Mouse (Mus musculus) skeletal muscle tissue, adult 2 months (tissue): ENCODE data around the gene Cfap61.

ENCODE experiments used
- DNase-seq: peaks from one replicate; pipeline ENCODE4 v3.0.0-alpha.2; 2012; ENCODE audit warnings: low read depth, low spot score

Gene Cfap61

GRCm38 (mm10) chr2:146077117-146077516, 142.5 kb downstream of the Cfap61 start:
- no peak for DNase-seq

- DNase-seq = no peak
These were observed 145.7 kb downstream of the Cfap61 start for GRCm38 (mm10) chr2:146080282-146080681.

- no peak for DNase-seq
These were observed 148.8 kb downstream of the Cfap61 start for GRCm38 (mm10) chr2:146083326-146083871.

GRCm38 (mm10) chr2:146087411-146087810, 152.8 kb downstream of the Cfap61 start:
- DNase-seq = no peak

GRCm38 (mm10) chr2:146089157-146089692, 154.6 kb downstream of the Cfap61 start:
- DNase-seq = no peak

- no peak for DNase-seq
These were observed 162.9 kb downstream of the Cfap61 start for GRCm38 (mm10) chr2:146097532-146097931.

- DNase-seq = no peak
These were observed 164.5 kb downstream of the Cfap61 start for GRCm38 (mm10) chr2:146098853-146099717.

GRCm38 (mm10) chr2:146099838-146100237, 165.3 kb downstream of the Cfap61 start:
- no peak for DNase-seq

GRCm38 (mm10) chr2:146100489-146101060, 166.0 kb downstream of the Cfap61 start:
- no peak for DNase-seq

- DNase-seq = no peak
These were observed 168.0 kb downstream of the Cfap61 start for GRCm38 (mm10) chr2:146102600-146102999.

GRCm38 (mm10) chr2:146105341-146105740, 170.8 kb downstream of the Cfap61 start:
- DNase-seq = no peak

- no peak for DNase-seq
These were observed 173.4 kb downstream of the Cfap61 start for GRCm38 (mm10) chr2:146107980-146108379.

- DNase-seq = no peak
These were observed 175.3 kb downstream of the Cfap61 start for GRCm38 (mm10) chr2:146109921-146110320.

- no peak for DNase-seq
These were observed 181.7 kb downstream of the Cfap61 start for GRCm38 (mm10) chr2:146116282-146116681.

GRCm38 (mm10) chr2:146116726-146117125, 182.1 kb downstream of the Cfap61 start:
- no peak for DNase-seq

- no peak for DNase-seq
These were observed 182.8 kb downstream of the Cfap61 start for GRCm38 (mm10) chr2:146117191-146117914.

- no peak for DNase-seq
These were observed 183.4 kb downstream of the Cfap61 start for GRCm38 (mm10) chr2:146117915-146118403.

GRCm38 (mm10) chr2:146121551-146121950, 187.0 kb downstream of the Cfap61 start:
- DNase-seq = no peak

GRCm38 (mm10) chr2:146125129-146125528, 190.5 kb downstream of the Cfap61 start:
- DNase-seq = no peak

GRCm38 (mm10) chr2:146128622-146129021, 194.0 kb downstream of the Cfap61 start:
- DNase-seq = no peak

- DNase-seq = no peak
These were observed 195.9 kb downstream of the Cfap61 start for GRCm38 (mm10) chr2:146130514-146130913.

GRCm38 (mm10) chr2:146134275-146134674, 199.7 kb downstream of the Cfap61 start:
- DNase-seq = no peak
